ENCODE assay signal across 19 mouse cellular contexts in the genomic region with DNA sequence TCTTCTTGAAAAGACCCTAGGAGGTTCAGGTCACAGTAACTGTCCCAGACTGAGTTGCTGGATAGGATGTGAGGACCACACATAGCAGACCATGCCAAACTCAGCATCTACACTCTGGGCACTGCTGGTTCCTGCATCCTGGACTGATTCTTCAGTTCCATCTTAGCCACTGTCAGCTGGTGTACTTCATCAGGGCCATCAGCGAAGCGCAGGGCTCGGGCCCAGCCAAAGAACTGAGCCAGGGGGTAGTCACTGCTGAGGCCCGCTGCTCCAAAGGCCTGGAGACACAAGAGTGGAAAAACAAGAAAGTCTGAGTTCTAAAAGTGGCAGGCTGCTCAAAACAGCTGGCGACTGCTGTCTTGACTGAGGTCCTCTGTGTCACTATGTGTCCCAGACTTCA. TPM values are rescaled to one million over a fixed set of nuclear protein-coding genes. Genes with fewer than 3 reads are reported as not detected.
A peak's percentile ranks its signal among the peaks of the same experiment; 100 is the strongest.
DNase-seq lines count a peak whose midpoint lies in the region; ATAC-seq and TF ChIP-seq lines count a peak whose summit lies in the region.
"Had no signal": no experiment of that assay in that cellular context is flagged by ENCODE, and none has a peak within 500 bp of the region (broad histone marks: within the 10 kb centered on the region; RNA-seq: fewer than 3 reads in every experiment).

No protein-coding gene starts in this region.

- no peak for ATAC-seq in heart, embryonic 11.5 days (replicated peaks; ENCODE audit: insufficient number of reproducible peaks, low FRiP score, low TSS enrichment)
- ATAC-seq: activated CD4-positive, CD25-positive, alpha-beta regulatory T cell, adult 4 months; CD4-positive, CD25-positive, alpha-beta regulatory T cell, adult 4 months; Patski had no signal

- 90% methylated on average over 5 of the region's 5 CpGs for WGBS in heart, embryonic 11.5 days (ENCODE audit: insufficient replicate concordance)

- H3K9me3 ChIP-seq in heart, embryonic 11.5 days (replicated peaks; ENCODE audit: control insufficient read depth, low read length), result no peaks in the 10 kb centered on the region
- H3K9me3 ChIP-seq: G1E had no signal

- H3K27me3 ChIP-seq in heart, embryonic 11.5 days (ENCODE audit: control insufficient read depth, insufficient read depth, low read length), result no peaks in the 10 kb centered on the region
- no peaks in the 10 kb centered on the region for H3K27me3 ChIP-seq in testis, adult 2 months (ENCODE audit: control insufficient read depth, insufficient read depth, low read length)
- H3K27me3 ChIP-seq: CH12.LX, Patski had no signal

- TF ChIP-seq POLR2A in testis, adult 2 months (IDR thresholded peaks at IDR 0.05; ENCODE audit: control insufficient read depth, low read depth, low read length), result no peak

- no peak overlapping the region for H3K4me2 ChIP-seq in heart, embryonic 11.5 days

- H3K36me3 ChIP-seq in heart, embryonic 11.5 days (ENCODE audit: control insufficient read depth, insufficient read depth, low read length), result no peaks in the 10 kb centered on the region
- H3K36me3 ChIP-seq in testis, adult 2 months (ENCODE audit: control insufficient read depth, insufficient read depth, low read length), result no peaks in the 10 kb centered on the region

- no peak overlapping the region for H3K27ac ChIP-seq in heart, embryonic 11.5 days (ENCODE audit: low read depth, low read length)
- no peak overlapping the region for H3K27ac ChIP-seq in testis, adult 2 months (ENCODE audit: control insufficient read depth, insufficient read depth, low read depth, low read length)

- TF ChIP-seq CTCF in testis, adult 2 months (IDR thresholded peaks at IDR 0.05; ENCODE audit: control insufficient read depth, insufficient read depth, insufficient replicate concordance, low read depth, low read length), result no peak

- H3K9ac ChIP-seq in heart, embryonic 11.5 days (ENCODE audit: low read depth, low read length), result no peak overlapping the region

- H3K4me3 ChIP-seq in heart, embryonic 11.5 days (ENCODE audit: low read depth, low read length), result no peak overlapping the region
- peak overlapping the region; percentile 64 for H3K4me3 ChIP-seq in testis, adult 2 months (ENCODE audit: control insufficient read depth, low read depth, low read length)

- H3K4me1 ChIP-seq in heart, embryonic 11.5 days (ENCODE audit: control insufficient read depth, insufficient read depth, low read length), result peaks cover 7% of the 10 kb centered on the region
- H3K4me1 ChIP-seq in testis, adult 2 months (ENCODE audit: control insufficient read depth, insufficient read depth, low read length), result peaks cover 2% of the 10 kb centered on the region; the same call in 1 of the 2 replicates

- peak; percentile 91 for DNase-seq in heart, adult 11 months
- DNase-seq in testis, postnatal 10 days (ENCODE audit: low spot score), result no peak
- DNase-seq: adrenal gland, adult 2 months; adrenal gland, adult 8-10 months; adrenal gland, postnatal 10 days; adrenal gland, postnatal 14 days; adrenal gland, postnatal 25 days; adrenal gland, postnatal 36 days; B cell, adult 2 months; cerebellum, adult 11 months; cerebellum, adult 11-12 months; cerebellum, adult 18-20 months had no signal

RNA-seq across cellular contexts. Expression of a gene that starts 2.4 kb away (rescaled TPM):
- polyA plus RNA-seq in heart, embryonic 11.5 days (2014; fragmentation: Nextera tagmentation; extraction: Ambion mirVana), result 5.4 and 5.7 TPM in 2 replicates
- polyA plus RNA-seq in testis, adult 2 months (2012; rRNA removed), result 3.3 and 3.9 TPM in 2 replicates

RNA-seq across cellular contexts. Expression of a gene that starts 27.5 kb away (rescaled TPM):
- 24.6 and 39.3 TPM in 2 replicates for polyA plus RNA-seq in heart, embryonic 11.5 days (2014; fragmentation: Nextera tagmentation; extraction: Ambion mirVana)
- 154 and 177 TPM in 2 replicates for polyA plus RNA-seq in testis, adult 2 months (2012; rRNA removed)

RNA-seq across cellular contexts. Expression of a gene that starts 39.2 kb away (rescaled TPM):
- 1.1 and 1.5 TPM in 2 replicates for polyA plus RNA-seq in heart, embryonic 11.5 days (2014; fragmentation: Nextera tagmentation; extraction: Ambion mirVana)
- 5.7 and 5.9 TPM in 2 replicates for polyA plus RNA-seq in testis, adult 2 months (2012; rRNA removed)

RNA-seq across cellular contexts. Expression of a gene that starts 39.3 kb away (rescaled TPM):
- 23.9 and 30.7 TPM in 2 replicates for polyA plus RNA-seq in heart, embryonic 11.5 days (2014; fragmentation: Nextera tagmentation; extraction: Ambion mirVana)
- polyA plus RNA-seq in testis, adult 2 months (2012; rRNA removed), result 116 and 128 TPM in 2 replicates
